Mouse (Mus musculus): ENCODE results near the gene Pth2r.
A peak's percentile ranks its signal among the peaks of the same experiment; 100 is the strongest.

DNA sequence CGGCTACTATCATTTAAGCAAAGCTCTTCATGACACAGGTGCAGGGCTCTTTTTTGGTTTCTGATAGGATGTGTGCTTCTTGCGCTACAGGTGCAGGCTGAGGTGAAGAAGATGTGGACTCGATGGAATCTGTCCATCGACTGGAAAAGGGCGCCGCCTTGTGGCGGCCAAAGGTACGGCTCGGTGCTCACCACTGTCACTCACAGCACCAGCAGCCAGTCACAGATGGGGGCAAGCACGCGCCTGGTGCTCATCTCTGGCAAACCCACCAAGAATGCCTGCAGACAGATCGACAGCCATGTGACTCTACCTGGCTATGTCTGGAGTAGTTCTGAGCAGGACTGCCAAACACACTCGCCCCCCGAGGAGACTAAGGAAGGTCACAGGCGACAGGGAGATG is 106.5 kb downstream of the Pth2r start:
- TF ChIP-seq CTCF (IDR thresholded peaks at IDR 0.05) (peak; percentile 66), EP300 (IDR thresholded peaks at IDR 0.05) (no peak)

Measured in lung, postnatal 0 days (tissue).